Mouse (Mus musculus): ENCODE measurements at regions not wholly inside any gene's neighbourhood (a gene's known extent, or its start where the extent isn't known, plus 50 kb on each side); places are given as distances from the start of the nearest gene placed in this dataset.

DNA sequence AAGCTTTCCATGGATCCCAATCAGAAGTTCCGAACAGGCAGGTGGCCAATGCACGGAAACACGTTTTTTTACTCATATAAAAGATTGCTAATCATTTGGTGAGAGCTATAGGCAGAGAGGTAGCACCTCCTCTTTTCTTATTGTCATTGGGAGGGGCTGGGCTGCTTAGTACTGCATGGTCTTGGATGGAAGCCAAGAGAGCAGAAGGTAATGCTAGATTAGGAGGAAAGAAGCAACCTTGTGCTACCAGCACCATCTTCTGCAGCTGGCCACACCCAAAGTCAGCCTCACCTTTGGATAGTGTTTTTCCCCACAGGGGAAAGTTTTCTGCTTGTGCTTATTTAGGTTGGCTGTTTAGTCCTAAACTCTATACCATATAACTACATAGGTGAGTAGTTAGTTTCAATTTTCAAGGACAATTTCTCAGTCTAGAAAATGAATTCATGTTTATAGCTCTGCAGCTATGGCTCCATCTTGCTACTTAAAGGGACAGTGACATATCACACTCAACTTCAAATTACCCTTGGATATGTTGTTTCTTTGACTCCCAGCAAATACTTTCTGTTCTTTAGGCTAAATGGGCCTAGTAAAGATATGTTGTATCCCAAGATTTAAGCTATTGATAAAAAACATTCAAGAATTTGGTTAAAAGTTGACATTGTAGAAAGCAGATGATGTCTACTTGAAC is 66.6 kb upstream of the Lcorl start:
- no peak for DNase-seq (ENCODE audit: low read depth)
